Comparison of ENCODE assay signal across 30 mouse cellular contexts in the genomic region with DNA sequence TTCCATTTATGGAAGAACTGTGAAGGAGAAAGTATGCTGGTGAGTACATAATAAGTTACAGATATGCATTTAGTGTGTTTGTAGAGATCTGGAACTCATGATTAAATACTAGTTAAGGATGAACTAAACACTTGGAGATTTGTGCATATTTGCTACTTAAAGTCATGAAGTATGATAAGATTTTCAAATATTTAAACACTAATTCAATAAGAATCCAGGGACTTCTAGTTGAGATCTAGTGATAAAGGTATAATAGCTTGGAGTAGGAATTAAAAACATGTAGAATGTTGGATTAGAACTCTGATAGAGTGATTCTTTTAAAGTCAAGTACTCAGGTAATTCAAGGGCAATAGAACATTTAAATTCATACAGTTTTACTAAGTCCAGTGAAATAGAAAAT.
"Had no signal": no experiment of that assay in that cellular context is flagged by ENCODE, and none has a peak within 500 bp of the region (broad histone marks: within the 10 kb centered on the region; RNA-seq: fewer than 3 reads in every experiment).

No protein-coding gene starts in this region.

- H3K9me3 ChIP-seq: limb, embryonic 10.5 days; limb, embryonic 12.5 days; limb, embryonic 13.5 days; limb, embryonic 15.5 days; liver, embryonic 12.5 days; liver, embryonic 13.5 days; liver, embryonic 15.5 days; lung, embryonic 15.5 days; megakaryocyte, embryonic 14.5 days; midbrain, embryonic 10.5 days; midbrain, embryonic 12.5 days; midbrain, embryonic 13.5 days; midbrain, embryonic 15.5 days; neural tube, embryonic 12.5 days had no signal

- DNase-seq: left cerebral cortex, postnatal 4 days; liver; liver, embryonic 13.5 days; liver, postnatal 0 days; lung, adult 2 months; lung, embryonic 14.5 days; lung, postnatal 10 days; lung, postnatal 36 days; lung, postnatal 4 days; midbrain, embryonic 14.5 days had no signal

- H3K4me3 ChIP-seq: left cerebral cortex, adult 2 months; limb, embryonic 10.5 days; limb, embryonic 12.5 days; limb, embryonic 13.5 days; limb, embryonic 15.5 days; liver, embryonic 12.5 days; liver, embryonic 13.5 days; liver, embryonic 15.5 days; lung, embryonic 15.5 days; megakaryocyte, embryonic 14.5 days; midbrain, embryonic 10.5 days; midbrain, embryonic 12.5 days; midbrain, embryonic 13.5 days; midbrain, embryonic 15.5 days; myocyte; neural tube, embryonic 12.5 days had no signal

- H3K36me3 ChIP-seq: limb, embryonic 10.5 days; limb, embryonic 12.5 days; limb, embryonic 13.5 days; limb, embryonic 15.5 days; liver, embryonic 12.5 days; liver, embryonic 13.5 days; liver, embryonic 15.5 days; lung, embryonic 15.5 days; midbrain, embryonic 10.5 days; midbrain, embryonic 12.5 days; midbrain, embryonic 13.5 days; midbrain, embryonic 15.5 days; neural tube, embryonic 12.5 days had no signal

- ATAC-seq: liver, embryonic 12.5 days; liver, postnatal 0 days; midbrain, embryonic 13.5 days; midbrain, embryonic 15.5 days; midbrain, embryonic 16.5 days had no signal

- H3K9ac ChIP-seq: limb, embryonic 12.5 days; limb, embryonic 13.5 days; limb, embryonic 15.5 days; liver, embryonic 12.5 days; liver, embryonic 13.5 days; liver, embryonic 14.5 days; liver, embryonic 15.5 days; liver, postnatal 0 days; lung, embryonic 14.5 days; lung, embryonic 15.5 days; midbrain, embryonic 12.5 days; midbrain, embryonic 13.5 days; midbrain, embryonic 15.5 days; neural tube, embryonic 12.5 days had no signal

- H3K4me1 ChIP-seq: limb, embryonic 10.5 days; limb, embryonic 12.5 days; limb, embryonic 13.5 days; limb, embryonic 15.5 days; liver, embryonic 12.5 days; liver, embryonic 13.5 days; liver, embryonic 15.5 days; lung, embryonic 15.5 days; midbrain, embryonic 10.5 days; midbrain, embryonic 12.5 days; midbrain, embryonic 13.5 days; midbrain, embryonic 15.5 days; neural tube, embryonic 12.5 days had no signal

- H3K27me3 ChIP-seq: limb, embryonic 12.5 days; limb, embryonic 13.5 days; limb, embryonic 15.5 days; liver, embryonic 12.5 days; liver, embryonic 13.5 days; liver, embryonic 15.5 days; lung, embryonic 15.5 days; megakaryocyte, embryonic 14.5 days; midbrain, embryonic 12.5 days; midbrain, embryonic 13.5 days; midbrain, embryonic 15.5 days; neural tube, embryonic 12.5 days had no signal

- H3K4me2 ChIP-seq: limb, embryonic 12.5 days; limb, embryonic 13.5 days; limb, embryonic 15.5 days; liver, embryonic 11.5 days; liver, embryonic 12.5 days; liver, embryonic 13.5 days; liver, embryonic 15.5 days; lung, embryonic 14.5 days; lung, embryonic 15.5 days; midbrain, embryonic 11.5 days; midbrain, embryonic 12.5 days; midbrain, embryonic 13.5 days; midbrain, embryonic 15.5 days; neural tube, embryonic 12.5 days had no signal

- H3K27ac ChIP-seq: left cerebral cortex, adult 2 months; limb, embryonic 10.5 days; limb, embryonic 12.5 days; limb, embryonic 13.5 days; limb, embryonic 15.5 days; liver, embryonic 12.5 days; liver, embryonic 13.5 days; liver, embryonic 14.5 days; liver, embryonic 15.5 days; macrophage; midbrain, embryonic 10.5 days; midbrain, embryonic 12.5 days; midbrain, embryonic 13.5 days; midbrain, embryonic 15.5 days; neural tube, embryonic 12.5 days had no signal
